Mouse (Mus musculus) forebrain, postnatal 0 days (tissue): ENCODE results near the gene Ccdc40. TPM values are rescaled to one million over a fixed set of nuclear protein-coding genes. Genes with fewer than 3 reads are reported as not detected.
"Not testable (repeated sequence)": the region's sequence is repeated elsewhere in the genome, so short reads cannot be mapped to it uniquely, and the experiment has no call there.

Experiments used
- ATAC-seq: fragments of 200-750 bp; cut with Nextera tagmentation; 2 replicates; pipeline ENCODE4 v1.8.0; 2017; ENCODE audit warnings: mild to moderate bottlenecking, moderate library complexity
- DNase-seq: peaks from one replicate; pipeline ENCODE4 v3.0.0-alpha.2; 2015
- H3K27ac ChIP-seq: fragments of 300-500 bp; sonication (generic); 2 replicates; pipeline ENCODE4 v1.5.1; 2014; ENCODE audit warnings: low read depth, mild to moderate bottlenecking, antibody characterized with exemption, low read length, moderate library complexity, mixed read lengths
- H3K27me3 ChIP-seq: fragments of 300-500 bp; sonication (generic); 2 replicates; pipeline ENCODE4 v1.6.1; 2014; ENCODE audit warnings: mild to moderate bottlenecking, low read length, mixed read lengths; ENCODE audit not compliant: insufficient read depth
- H3K36me3 ChIP-seq: fragments of 300-500 bp; sonication (generic); 2 replicates; pipeline ENCODE4 v1.6.1; 2014; ENCODE audit warnings: mild to moderate bottlenecking, moderate library complexity; ENCODE audit not compliant: insufficient read depth
- H3K4me1 ChIP-seq: fragments of 300-500 bp; sonication (generic); 2 replicates; pipeline ENCODE4 v1.6.1; 2014; ENCODE audit warnings: antibody characterized with exemption; ENCODE audit not compliant: insufficient read depth
- H3K4me2 ChIP-seq: fragments of 300-500 bp; sonication (generic); 2 replicates; pipeline ENCODE4 v1.6.1; 2014; ENCODE audit warnings: low read depth, mild to moderate bottlenecking, moderate library complexity
- H3K4me3 ChIP-seq: fragments of 300-500 bp; sonication (generic); 2 replicates; pipeline ENCODE4 v1.5.1; 2014; ENCODE audit warnings: low read depth, low read length, mixed read lengths
- H3K9ac ChIP-seq: fragments of 300-500 bp; sonication (generic); 2 replicates; pipeline ENCODE4 v1.6.1; 2014; ENCODE audit warnings: mild to moderate bottlenecking
- H3K9me3 ChIP-seq: fragments of 300-500 bp; sonication (generic); 2 replicates; pipeline ENCODE4 v1.6.1; 2016; ENCODE audit warnings: low read length
- CTCF ChIP-seq: sonication (generic); IDR thresholded peaks from 2 replicates; pipeline ENCODE4 v1.5.1; 2016; ENCODE audit warnings: antibody characterized with exemption, control low read depth, low read depth
- WGBS: fragments of 180-500 bp; shearing (Covaris S2); extraction: QIAGEN DNeasy Blood & Tissue Kit; methylation state at CpG from one replicate; pipeline ENCODE4 v1.1.7; 2014; 5-methylcytosine and 5-hydroxymethylcytosine counted together
- polyA plus RNA-seq: library from polyadenylated mRNA; unstranded; fragments of >200 nt; fragmentation: Nextera tagmentation; extraction: Ambion mirVana; gene quantifications from 2 replicates; pipeline ENCODE4 v1.2.1, GENCODE M21; 2015
- total RNA-seq: library from RNA; depleted of rRNA; stranded (reverse); fragments of >200 nt; gene quantifications from 2 replicates; pipeline ENCODE4 v1.2.3, GENCODE M21; 2014

Ccdc40 gene
- total and polyA plus RNA-seq, 2 experiments from 2014 or later: 11.8 to 14.6 TPM

DNA sequence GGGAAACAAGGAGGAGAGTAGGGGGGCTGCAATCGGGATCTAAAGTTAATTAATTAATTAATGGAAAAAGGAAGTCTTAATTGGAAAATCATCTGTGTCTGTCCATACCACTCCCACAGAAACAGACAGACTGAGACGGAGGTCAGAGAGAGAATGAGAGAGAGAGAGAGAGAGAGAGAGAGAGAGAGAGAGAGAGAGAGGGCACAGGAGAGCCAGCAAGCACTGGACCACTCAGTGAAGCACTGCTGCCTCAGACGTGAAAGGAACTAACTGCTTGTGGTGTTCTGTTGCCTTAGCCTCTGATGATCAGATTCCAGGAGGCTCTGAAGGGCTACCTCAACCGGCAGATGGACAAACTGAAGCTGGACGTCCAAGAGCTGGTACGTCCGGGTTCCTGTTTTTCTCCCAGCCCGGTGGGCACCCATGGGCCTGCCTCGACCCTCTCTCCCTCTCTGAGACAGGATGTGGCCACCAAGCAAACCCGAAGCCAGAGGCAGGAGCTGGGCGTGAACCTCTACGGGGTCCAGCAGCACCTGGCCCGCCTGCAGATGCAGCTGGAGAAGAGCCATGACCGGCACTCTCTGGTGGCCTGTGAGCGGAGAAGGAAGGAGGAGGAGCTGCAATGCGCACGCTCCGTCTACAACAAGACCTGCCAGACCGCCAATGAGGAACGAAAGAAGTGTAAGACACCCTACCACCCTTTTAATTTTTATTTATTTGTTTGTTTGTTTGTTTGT, 9.4 kb downstream of the Ccdc40 start:
- no peak overlapping the region for H3K27ac ChIP-seq
- 42% methylated on average over 20 of the region's 20 CpGs for WGBS
- H3K9ac ChIP-seq: 0 out of 2 replicates have a peak overlapping the region, but pooled peaks have one; percentile 22
- ATAC-seq (0 out of 2 replicates have a peak, but pooled peaks have one; percentile 32), DNase-seq (no peak)
- H3K4me2 ChIP-seq: peak overlapping the region; percentile 42
- H3K36me3 ChIP-seq: peaks cover 7% of the 10 kb centered on the region
- no peak for TF ChIP-seq CTCF
- H3K4me3 ChIP-seq: peak overlapping the region; percentile 14
- H3K27me3 ChIP-seq: no peaks in the 10 kb centered on the region
- H3K4me1 ChIP-seq: no peaks in the 10 kb centered on the region; the same call in 1 of the 2 replicates
- no peaks in the 10 kb centered on the region for H3K9me3 ChIP-seq

GRCm38 (mm10) chr11:119238305-119238721, 9.9 kb downstream of the Ccdc40 start:
- H3K9me3 ChIP-seq: no peaks in the 10 kb centered on the region
- H3K4me2 ChIP-seq: peak overlapping the region; percentile 42
- no peak overlapping the region for H3K27ac ChIP-seq
- TF ChIP-seq CTCF: no peak
- ATAC-seq: peak; percentile 59; the same call in 1 of the 2 replicates
- 28% methylated on average over 11 of the region's 11 CpGs for WGBS
- H3K4me3 ChIP-seq: peak overlapping the region; percentile 18; the same call in 1 of the 2 replicates
- no peaks in the 10 kb centered on the region for H3K27me3 ChIP-seq
- no peaks in the 10 kb centered on the region; the same call in 1 of the 2 replicates for H3K4me1 ChIP-seq
- 0 out of 2 replicates have a peak overlapping the region, but pooled peaks have one; percentile 15 for H3K9ac ChIP-seq
- no peak for DNase-seq
- peaks cover 7% of the 10 kb centered on the region for H3K36me3 ChIP-seq

DNA sequence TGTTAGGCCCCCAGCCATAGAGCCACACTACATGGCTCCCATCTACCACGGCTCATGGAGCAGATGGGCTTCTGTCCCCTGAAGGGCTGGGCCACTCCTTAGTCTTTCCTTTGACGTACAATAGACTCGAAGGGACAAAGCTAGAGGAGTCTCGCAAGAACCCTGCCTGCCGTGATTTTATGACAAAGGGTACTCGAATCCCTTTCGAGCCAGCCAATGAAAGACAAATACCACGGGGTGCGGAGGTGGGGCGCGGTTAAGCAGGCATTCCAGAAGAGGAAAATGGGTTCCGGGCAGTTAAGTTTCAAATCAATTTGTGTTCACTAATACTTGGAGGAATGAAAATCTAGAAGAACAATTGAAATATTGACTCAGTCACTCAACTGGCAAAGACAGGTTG, 11.1 kb downstream of the Ccdc40 start:
- 90% methylated on average over 12 of the region's 12 CpGs for WGBS
- Histone ChIP-seq H3K27me3 (no peaks in the 10 kb centered on the region), H3K9ac (no peak overlapping the region), H3K27ac (no peak overlapping the region), H3K4me3 (no peak overlapping the region), H3K4me2 (no peak overlapping the region), H3K9me3 (no peaks in the 10 kb centered on the region), H3K4me1 (no peaks in the 10 kb centered on the region; the same call in 1 of the 2 replicates), H3K36me3 (peaks cover 7% of the 10 kb centered on the region)
- ATAC-seq (no peak), DNase-seq (no peak)
- no peak for TF ChIP-seq CTCF

DNA sequence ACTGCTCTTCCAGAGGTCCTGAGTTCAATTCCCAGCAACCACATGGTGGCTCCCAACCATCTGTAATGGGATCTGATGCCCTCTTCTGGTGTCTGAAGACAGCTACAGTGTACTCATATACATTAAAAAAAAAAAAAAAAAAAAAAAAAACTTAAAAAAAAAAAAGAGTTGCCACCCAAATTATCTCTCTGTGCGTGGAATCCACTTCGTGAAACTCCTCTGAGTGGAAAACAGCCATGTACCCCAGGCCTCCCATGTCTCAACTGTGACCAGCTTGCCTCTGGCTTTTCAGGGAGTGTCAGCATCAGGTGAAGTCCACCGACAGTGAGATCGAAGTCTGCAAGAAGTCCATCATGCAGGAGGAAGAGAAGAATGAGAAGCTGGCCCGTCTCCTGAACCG, 17.2 kb downstream of the Ccdc40 start:
- not testable (repeated sequence) for H3K4me2 ChIP-seq, H3K27me3 ChIP-seq, H3K9ac ChIP-seq, H3K36me3 ChIP-seq, H3K4me3 ChIP-seq, H3K27ac ChIP-seq, ATAC-seq, DNase-seq, H3K9me3 ChIP-seq, H3K4me1 ChIP-seq
- WGBS: 95% methylated on average over 6 of the region's 6 CpGs

- no peak overlapping the region for H3K9ac ChIP-seq
- 29% methylated on average over 6 of the region's 6 CpGs for WGBS
- ATAC-seq: 0 out of 2 replicates have a peak, but pooled peaks have one; percentile 42
- H3K27ac ChIP-seq: no peak overlapping the region
- peak; percentile 64 for DNase-seq
- H3K4me1 ChIP-seq: 0 out of 2 replicates have a peak, but pooled peaks cover 7% of the 10 kb centered on the region
- H3K9me3 ChIP-seq: no peaks in the 10 kb centered on the region
- no peaks in the 10 kb centered on the region for H3K27me3 ChIP-seq
- H3K4me2 ChIP-seq: no peak overlapping the region
- TF ChIP-seq CTCF: peak; percentile 61
- H3K4me3 ChIP-seq: no peak overlapping the region
- H3K36me3 ChIP-seq: no peaks in the 10 kb centered on the region; the same call in 1 of the 2 replicates
Observed at GRCm38 (mm10) chr11:119249011-119249410, 20.6 kb downstream of the Ccdc40 start.

DNA sequence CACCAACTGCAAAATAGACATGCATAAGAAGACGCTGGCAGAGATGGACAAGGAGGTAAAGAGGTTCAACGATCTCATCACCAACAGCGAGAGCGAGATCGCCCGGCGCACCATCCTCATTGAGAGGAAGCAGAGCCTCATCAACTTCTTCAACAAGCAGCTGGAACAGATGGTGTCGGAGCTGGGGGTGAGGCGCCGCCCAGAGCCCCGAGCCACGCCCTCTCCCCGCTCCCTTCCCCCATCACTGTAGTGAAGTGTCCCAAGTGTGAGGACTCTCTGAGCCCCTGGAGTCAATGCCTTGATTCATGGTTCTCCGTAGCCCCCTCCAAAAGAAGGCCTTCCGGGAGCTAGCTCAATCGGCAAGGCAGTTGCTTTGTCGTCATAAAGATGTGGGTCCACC, 22.6 kb downstream of the Ccdc40 start:
- no peak overlapping the region for H3K4me3 ChIP-seq
- TF ChIP-seq CTCF: no peak
- H3K4me2 ChIP-seq: no peak overlapping the region
- ATAC-seq (no peak), DNase-seq (no peak)
- H3K27me3 ChIP-seq: no peaks in the 10 kb centered on the region
- no peak overlapping the region for H3K27ac ChIP-seq
- H3K9me3 ChIP-seq: no peaks in the 10 kb centered on the region
- 0 out of 2 replicates have a peak, but pooled peaks cover 7% of the 10 kb centered on the region for H3K4me1 ChIP-seq
- no peaks in the 10 kb centered on the region; the same call in 1 of the 2 replicates for H3K36me3 ChIP-seq
- no peak overlapping the region for H3K9ac ChIP-seq
- WGBS: 72% methylated on average over 17 of the region's 17 CpGs
